Mouse (Mus musculus) liver, embryonic 14.5 days (tissue): ENCODE measurements around the gene Hoxa5.

Experiments used
- CTCF ChIP-seq: IDR thresholded peaks from 2 replicates; pipeline ENCODE4 v1.5.1; 2016; ENCODE audit warnings: antibody characterized with exemption, low read depth, control low read depth
- EP300 ChIP-seq: IDR thresholded peaks from 2 replicates; pipeline ENCODE4 v1.6.1; 2016; ENCODE audit warnings: antibody characterized with exemption, low read depth

DNA sequence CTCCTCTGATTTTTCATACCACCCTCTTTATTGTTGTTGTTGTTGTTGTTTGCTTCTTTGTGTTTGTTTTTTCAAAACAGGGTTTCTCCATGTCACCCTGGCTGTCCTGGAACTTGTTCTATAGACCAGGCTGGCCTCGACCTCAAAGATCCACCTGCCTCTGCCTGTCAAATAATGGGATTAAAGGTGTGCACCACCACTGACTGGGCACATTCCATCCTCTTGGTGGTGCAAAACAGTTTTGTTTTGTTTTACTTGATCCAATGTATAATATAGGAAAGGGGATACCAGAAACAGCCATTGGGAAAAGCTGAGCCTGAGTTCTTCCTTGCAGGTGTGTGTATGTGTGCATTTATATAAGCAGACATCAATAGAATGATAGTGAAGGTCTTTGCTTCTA is 17.9 kb downstream of the Hoxa5 start:
- TF ChIP-seq CTCF (no peak), EP300 (no peak)
